Mouse (Mus musculus): ENCODE data around the gene Dnajc16. TPM values are rescaled to one million over a fixed set of nuclear protein-coding genes. Genes with fewer than 3 reads are reported as not detected.

The Dnajc16 gene
- total RNA-seq, 2 experiments from 2014 or later: 29.4 to 33.3 TPM

DNA sequence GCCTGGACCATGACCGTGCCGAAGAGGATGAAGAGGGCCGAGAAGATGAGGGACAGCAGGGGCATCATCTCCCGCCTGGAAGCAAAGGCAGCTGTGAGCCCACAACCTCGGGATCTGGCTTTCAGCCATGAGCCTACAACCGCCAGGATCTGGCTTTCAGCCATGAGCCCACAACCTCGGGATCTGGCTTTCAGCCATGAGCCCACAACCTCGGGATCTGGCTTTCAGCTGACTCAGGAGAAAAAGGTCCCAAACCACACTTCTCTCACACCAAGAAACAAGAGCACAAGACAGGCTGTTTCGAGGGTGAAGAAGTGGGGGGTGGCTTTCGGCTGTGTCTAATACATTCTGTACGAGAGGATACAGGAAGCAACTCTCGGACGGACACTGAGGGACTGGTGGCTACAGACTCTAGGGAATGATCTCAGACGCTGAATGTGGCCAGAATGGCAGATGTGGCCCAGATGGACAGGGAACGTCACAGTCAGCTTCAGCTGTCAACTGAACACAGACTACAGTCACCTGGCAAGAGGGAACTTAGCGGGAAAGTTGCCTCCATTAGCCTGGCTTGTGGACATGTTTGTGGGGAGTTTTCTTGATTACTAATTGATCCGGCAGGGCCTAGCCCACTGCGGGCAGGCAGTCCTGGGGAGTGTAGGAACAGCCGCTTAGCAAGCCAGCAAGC is 23.9 kb downstream of the Dnajc16 start:
- DNase-seq (ENCODE audit: low spot score in 2 of 2): peak; percentile 46 to 49

DNA sequence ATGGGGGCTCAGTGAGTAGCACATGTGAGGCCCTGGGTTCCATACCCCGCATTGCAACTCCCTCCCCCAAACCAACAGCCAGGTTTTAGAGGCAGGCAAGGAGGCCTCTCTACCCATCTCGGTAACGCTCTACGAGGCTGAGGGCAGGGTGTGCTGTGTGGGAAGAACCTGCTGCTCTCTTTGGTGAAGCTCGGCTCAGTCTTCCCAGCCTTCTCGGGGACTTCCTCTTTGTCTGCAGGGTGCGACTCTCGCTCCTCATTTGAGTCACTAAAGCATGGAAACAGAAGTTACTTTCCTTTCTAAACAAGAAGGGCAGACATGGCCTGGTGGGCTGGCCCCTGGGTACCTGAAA is 24.4 kb downstream of the Dnajc16 start:
- peak in 1 of 2 experiments; percentile 29 for DNase-seq (ENCODE audit: low spot score in 2 of 2)

DNA sequence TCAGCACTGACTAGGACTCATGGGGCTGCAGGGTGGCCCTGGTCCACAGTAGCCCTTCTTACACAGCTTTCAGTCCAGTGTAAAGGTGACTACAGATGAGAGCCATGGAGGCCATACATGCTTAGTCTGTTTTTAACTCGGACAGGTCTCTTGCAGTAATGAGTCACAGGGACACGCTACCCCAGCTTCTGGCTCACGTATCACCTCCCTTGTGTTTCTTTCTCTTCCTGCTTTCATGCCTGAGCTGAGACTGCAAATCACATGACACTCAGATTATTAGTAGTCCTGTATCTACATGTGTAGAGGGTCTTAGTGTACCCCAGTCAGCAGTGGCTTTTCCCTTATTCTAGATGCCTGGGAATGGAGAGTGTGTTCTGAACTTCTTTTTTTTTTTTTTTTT is 25.7 kb downstream of the Dnajc16 start:
- no peak for DNase-seq (ENCODE audit: low spot score in 2 of 2)

DNA sequence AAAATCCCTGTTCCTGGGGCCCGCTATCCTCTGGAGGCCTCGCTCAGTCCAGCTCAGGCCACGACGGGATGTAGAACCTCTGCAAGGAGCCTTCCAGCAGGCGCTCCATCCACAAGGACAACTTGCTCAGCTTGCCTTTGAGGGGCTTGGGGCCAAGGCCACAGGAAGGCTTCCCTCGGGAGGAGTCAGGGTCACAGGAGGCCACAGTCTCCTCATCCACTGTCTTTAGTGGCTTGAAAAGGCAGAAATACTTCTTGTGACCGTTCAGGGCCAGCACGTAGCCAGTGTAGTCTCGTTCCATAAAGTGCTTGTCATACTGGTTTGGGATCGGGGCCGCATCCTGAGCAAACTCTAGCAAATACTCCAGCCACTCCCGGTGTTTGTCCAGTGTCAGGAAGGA is 27.3 kb downstream of the Dnajc16 start:
- no peak for DNase-seq (ENCODE audit: low spot score in 2 of 2)

DNA sequence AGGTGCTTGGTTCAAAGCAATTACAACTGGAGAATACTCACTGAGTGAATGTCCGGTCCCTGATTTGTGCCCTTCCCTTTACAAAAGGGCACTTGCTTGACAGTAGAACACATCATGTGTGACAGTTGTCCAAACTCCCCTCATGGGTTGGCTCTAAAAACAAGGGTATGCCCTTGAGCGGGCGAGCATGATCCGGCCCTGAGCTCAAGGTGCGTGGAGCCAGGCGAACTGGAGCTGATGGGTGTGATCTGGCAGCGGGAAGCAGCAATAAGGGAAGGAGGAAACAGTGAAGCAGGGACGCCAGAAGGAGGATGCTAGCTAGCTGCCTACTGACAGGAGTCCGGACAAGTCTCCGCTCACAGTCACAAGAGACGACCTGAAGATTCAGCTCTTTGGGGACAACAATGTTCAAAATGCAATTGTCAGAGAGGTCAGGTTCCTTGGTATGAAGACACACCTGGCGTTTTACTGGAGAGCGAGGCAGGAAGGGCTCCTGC is 28.6 kb downstream of the Dnajc16 start:
- DNase-seq (ENCODE audit: low spot score in 2 of 2): no peak

DNA sequence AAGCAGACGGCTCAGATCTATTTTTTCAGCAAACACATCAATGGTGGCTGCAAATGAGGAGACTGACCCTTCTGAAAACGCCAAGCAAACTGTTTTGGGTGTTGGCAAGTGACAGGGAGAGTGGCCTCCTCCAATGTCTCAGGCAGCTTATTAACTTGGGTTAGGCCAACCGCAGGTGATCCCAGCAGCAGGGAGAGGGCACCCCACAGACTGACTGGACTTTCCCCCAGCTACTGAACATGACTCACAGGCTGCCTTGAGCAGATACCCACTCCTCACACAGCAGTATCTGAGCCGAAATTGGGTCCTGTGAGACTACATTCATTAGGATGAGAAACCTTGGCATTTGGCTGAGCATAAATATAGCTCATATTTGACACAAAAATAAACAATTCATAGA is 29.8 kb downstream of the Dnajc16 start:
- no peak for DNase-seq (ENCODE audit: low spot score in 2 of 2)

DNA sequence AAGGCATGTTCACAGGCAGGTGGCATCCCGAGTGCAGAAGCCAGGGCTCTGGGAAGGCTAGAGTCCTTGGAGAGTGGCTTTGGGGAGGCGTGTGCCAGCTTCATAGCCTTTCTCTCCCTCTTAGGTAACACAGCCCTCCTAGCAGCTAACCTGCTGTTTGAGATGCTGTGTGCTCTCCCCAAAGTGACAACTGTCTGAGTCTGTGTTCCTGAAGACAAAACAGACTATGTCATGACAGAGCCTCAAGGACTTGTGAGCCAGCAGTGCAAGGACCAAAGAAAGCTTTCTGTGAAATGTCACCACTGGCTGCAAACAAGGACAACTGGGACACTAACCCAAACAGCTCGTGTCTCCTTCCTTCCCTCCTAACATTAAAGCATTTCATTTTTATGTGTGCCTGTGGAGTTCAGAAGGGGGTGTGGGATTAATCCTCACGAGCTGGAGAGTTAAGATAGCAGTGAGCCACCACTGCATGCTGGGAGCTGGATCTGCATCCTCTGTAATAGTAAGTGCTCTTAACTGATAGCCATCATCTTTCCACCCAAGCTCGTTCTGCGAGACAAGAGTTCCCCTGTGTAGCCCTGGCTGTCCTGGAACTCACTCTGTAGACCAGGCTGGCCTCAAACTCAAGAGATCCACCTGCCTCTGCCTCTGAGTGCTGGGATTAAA is 31.7 kb downstream of the Dnajc16 start:
- DNase-seq (ENCODE audit: low spot score in 2 of 2): no peak

DNA sequence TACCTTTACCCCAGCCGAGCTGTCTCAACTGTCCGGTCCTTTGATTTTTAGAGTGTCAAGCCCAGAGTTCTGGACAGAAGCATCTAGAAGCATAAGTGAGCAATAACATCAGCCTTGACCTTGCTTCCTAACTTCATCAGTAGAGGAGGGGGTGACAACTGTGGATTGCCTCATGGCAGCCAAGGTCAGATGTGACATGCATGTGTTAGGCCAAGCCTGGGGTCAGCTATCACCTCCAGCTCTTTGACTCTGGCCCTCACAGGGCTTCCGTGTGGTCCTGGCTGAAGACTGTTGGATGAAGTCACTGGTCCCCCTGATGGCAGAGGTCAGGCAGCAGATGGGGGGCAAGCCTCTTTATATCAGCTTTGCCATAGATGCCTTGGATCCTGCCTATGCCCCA is 33.6 kb downstream of the Dnajc16 start:
- DNase-seq (ENCODE audit: low spot score in 2 of 2): no peak

DNA sequence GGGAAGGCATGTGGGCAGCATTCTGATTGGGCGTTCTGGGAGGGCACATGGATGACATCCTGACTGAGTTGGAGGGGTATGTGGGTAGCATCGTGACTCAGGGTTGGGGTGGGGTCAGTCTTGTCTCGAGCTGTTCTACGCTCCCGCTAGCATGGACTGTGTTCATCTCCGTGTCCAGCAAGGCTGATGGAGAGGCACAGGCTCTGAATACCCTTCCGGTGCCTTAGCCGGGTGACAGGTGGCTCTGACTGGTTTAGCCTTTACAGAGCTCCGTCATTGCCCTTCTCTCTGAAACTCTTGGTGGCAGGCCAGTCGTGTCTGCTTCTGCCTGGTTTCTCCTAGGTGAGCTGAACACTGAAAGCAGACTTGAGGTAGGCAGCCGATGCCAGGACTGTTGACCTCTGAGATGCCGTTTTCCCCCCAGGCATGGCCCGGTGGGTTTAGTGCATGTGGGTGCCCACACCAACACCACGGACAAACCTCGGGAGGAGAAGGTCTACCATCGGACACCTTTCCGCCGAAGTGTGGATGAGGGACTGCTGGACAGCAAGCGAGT is 35.3 kb downstream of the Dnajc16 start:
- no peak for DNase-seq (ENCODE audit: low spot score in 2 of 2)

DNA sequence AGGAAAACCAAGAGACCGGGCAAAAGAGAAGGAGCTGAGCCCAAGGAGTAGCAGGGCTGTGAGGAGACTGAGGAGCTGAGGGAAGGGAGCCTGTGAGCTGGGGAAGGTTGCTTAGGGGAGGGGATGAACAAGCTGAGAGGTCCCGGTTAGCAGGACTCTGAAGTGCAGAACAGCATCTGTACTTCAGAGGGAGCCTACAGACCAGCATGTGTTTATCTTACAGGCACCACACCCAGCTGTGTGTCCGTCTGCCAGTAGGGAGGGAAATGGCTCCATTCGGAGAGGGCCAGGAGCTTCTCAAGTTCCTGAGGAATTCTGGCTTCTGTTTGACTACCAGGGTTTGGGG is 38.7 kb downstream of the Dnajc16 start:
- DNase-seq (ENCODE audit: low spot score in 2 of 2): no peak

DNA sequence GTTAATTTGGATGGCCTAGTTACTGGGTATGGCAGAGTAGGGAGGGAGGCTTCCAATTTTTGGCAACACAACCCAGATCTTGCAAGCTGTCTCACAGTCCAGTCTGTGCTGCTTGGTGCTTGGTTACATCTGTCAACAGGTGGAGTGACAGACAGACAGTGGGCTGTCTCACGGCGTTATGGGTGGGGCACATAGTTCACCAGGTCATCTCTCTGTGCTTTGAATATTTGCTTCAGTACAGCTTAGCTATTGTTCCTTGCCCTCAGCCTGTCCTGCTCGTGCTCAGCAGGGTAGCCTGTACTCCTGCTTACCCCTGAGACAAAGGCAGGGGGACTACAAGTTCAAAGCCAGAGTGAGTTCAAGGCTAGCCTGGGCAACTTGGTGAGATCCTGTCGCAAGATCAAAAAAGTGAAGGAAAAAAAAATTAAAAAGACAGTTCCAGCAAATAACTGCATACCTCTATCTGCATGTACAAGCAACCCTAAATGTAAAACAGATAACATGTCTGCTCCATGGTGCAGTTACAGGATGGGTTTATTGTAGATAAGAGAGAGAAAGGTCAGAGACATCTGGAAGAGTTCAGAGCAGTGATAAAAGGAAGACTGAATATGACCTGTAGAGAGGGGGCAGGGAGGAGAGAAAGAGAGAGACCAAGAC is 39.2 kb downstream of the Dnajc16 start:
- no peak for DNase-seq (ENCODE audit: low spot score in 2 of 2)

DNA sequence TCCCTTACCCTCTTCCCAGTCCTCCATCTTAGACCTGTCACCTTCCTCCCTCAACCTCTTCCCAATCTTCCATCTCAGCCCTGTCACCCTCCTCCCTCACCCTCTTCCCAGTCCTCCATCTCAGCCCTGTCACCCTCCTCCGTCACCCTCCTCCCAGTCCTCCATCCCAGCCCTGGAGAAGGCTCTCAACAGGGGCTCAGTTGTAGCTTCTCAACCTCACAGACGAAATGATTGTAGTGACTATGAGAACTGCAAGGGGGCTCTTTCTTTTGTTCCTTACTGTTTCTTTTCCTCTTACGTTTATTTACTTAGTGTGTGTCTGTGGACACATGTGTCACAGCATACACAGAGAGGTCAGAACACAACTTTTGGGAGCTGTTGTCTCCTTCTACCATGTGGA is 39.9 kb downstream of the Dnajc16 start:
- DNase-seq (ENCODE audit: low spot score in 2 of 2): no peak

DNA sequence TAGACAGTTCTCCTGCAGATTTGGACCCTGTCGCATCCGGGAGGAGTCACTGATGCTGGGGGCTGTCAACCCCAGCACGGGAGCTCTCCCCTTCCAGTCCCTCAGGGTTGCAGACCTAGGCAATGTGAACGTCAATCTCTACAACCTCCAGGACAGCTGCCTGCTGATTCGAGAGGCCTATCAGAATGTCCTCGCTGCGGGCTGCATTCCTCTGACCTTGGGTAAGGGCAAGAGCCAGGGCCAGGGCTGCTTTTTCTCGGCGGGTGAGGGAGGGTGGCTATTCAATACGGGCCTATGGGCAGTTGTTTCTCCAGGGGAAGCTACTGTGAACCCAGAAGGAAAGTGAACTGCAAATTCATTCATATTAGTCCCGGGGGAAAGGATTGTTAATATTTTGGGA is 41.2 kb downstream of the Dnajc16 start:
- DNase-seq (ENCODE audit: low spot score in 2 of 2): no peak

DNA sequence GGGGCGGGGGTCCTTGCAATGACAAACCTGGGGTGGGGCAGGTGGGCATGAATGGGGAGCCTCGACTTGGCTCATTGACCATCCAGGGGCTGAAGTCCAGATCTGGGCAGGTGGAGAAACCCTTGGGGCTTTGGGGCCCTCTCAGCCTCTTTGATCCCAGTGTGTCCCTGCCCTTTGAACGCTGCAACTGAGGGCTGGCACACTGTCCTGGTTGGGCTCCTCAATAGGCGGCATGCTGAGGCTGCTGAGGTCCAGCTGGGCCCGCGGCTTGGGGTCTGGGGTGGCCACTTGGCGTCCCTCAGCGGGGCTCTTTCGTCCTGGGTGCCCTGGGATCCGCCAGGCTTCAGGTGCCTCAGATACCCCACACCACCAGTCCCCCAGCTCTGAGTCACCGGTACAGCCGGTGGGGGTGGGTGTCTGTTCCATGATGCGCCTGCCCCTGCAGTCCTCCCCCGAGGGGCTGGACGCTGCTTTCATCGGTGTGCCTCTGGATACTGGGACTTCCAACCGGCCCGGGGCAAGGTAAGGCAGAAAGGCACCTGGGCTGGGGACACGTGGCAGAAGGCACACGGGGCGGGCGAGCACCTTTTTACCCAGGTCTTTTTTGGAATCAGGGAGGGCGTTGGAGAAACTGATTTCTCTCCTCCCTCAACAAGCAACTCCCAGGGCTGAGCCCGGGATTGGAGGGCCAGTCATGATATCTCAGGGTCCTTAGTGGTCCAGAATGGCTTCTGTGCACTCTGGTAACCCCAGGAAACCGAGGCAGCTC is 44.0 kb downstream of the Dnajc16 start, which contains the start of gene Agmat:
Agmat (plus strand) TSS at position 95 of the 769 bp plus-strand sequence.
- DNase-seq (ENCODE audit: low spot score in 2 of 2): no peak

DNA sequence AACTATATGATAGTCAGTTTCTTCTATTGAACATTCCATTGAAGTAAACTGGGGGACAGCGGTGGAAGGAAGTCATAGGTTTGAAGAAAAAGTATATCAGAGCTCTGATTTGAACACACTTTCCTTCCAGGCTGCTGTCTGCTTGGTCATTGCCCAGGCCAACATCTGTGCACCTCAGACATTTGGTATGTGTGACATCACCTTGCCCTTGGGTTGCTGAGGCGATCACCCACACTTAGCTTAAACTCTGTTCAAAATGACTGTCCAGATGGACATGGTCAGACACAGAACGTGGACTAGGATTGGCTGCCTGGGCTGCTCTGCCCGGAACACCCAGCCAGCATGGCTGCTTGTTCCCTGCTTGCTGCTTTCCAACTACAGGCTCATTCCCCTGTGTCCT is 48.4 kb downstream of the Dnajc16 start:
- no peak for DNase-seq (ENCODE audit: low spot score in 2 of 2)

DNA sequence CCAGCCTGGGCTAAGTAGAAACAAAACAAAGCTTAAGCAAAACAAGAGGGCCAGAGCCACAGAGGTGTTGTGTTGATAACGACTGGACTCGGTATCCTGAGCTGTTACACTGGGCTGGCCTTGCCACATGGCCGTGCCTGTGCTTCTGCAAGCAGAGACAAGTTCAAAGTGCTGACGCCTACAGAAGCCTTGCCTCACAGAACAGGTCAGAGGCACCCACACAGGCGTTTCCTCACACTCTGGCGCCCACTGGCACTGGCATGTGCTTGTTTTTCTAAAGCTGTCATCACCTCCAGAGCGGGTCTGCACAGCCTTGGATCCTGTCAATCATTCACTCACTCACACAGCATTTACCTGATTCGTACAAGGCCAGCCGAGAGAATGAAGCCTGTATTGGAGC is 48.9 kb downstream of the Dnajc16 start:
- no peak for DNase-seq (ENCODE audit: low spot score in 2 of 2)

DNA sequence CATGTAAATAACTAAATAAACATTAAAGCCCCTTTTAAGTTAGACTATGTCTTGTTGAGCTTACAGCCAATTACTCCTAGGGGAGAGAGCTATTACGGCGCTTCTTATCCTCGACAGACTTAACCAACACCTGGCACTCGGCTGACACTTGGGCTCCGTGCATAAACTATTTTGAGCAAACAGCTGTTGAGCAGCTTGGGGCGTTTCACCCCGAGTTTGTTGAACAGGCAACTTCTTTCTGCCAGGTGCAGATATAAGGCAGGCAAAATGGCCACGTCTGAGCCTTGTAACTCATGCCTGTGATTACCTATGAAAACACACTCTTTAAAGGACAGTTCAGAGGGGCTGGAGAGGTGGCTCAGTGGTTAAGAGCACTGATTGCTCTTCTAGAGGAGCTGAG is 52.7 kb downstream of the Dnajc16 start:
- DNase-seq (ENCODE audit: low spot score in 2 of 2): no peak

DNA sequence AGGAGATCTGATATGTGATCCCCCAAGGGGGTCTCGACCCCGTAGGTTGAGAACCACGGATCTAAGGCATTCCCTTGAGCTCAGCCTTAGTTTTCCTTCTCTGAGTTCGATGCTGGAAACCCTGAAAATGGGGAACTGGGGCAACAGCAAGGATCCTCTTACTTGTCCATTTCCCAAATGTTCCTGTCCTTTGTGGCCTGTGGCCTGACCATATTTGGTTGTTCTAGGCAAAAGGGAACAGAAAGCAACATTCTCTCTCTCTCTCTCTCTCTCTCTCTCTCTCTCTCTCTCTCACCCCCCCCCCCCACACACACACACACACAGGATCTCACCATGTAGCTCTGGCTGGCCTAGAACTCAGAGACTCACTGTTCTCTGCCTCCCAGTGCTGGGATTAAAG is 53.9 kb downstream of the Dnajc16 start:
- no peak for DNase-seq (ENCODE audit: low spot score in 2 of 2)

DNA sequence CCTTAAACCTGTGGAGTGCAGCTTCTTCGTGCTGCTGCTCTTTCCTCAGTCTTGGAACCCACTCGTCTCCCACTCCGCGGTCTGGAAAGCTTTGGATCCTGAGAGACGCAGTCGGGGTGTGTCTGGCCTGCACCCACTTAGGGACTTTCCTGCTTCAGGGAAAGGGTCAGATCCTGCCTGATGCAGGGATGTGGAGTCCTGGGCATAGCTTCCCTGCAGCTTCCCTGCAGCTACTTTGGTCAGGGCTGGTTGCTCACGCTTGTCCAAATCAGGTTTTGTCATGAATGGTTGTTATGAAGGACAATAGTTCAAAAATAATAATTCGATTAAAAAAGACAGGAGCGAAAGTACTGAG is 55.5 kb downstream of the Dnajc16 start:
- DNase-seq (ENCODE audit: low spot score in 2 of 2): no peak

DNA sequence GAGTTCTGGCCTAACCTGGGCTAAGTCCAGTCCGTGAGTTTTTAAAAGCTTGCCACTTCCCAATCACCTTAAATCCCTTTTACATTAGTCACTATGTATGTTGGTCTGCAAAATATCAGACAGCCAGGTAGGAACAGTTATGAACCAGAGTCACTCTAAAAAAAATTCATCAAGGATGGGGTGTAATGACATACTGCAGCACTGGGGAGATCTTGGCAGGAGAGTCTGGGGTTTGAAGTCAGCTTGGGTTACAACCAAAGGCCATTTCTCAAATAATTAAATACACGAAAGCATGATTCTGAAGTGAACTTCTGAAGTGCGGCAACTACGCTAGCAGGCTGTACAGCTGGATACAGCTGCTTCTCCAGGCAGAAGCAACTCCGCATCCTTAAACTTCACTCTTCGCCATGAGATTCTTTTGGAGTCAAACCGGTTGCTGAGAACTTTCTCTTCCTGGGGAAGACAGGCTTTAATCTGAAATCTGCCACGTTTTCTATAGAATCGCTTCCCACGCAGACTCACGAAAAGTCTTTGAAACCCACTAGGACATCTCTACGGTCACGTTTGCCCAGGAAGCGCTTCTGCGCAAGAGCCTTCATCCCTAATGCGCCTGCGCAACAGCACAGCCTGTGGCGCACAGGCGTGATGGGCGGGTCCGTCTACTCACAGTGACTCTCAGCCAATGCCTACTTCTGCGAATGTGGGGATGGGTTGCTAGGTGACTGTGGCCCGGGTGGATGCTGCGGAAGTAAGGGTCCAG is 56.1 kb downstream of the Dnajc16 start:
- peak; percentile 88 to 95 for DNase-seq (ENCODE audit: low spot score in 2 of 2)

DNA sequence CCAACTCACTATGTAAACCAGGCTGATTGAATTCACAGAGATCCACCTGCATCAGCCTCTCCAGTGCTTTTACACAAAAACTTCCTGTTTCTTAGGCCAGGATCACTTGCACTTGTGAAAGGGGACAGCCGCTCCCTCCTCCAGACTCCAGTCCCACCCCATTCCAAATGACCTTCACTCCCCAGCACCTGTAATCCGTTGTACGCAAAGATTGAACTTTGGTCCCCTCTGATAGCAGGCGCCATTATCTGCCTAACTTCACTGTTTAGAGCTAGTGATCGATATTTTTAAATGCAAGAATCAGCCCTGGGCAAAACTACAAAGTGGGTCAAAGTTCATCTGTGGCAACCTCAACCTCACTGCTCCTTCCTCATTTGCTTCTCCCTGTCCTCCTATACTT is 59.0 kb downstream of the Dnajc16 start:
- DNase-seq (ENCODE audit: low spot score in 2 of 2): no peak

Data from layer of hippocampus, postnatal 14 days (tissue).